Mouse (Mus musculus) heart, postnatal 10 days (tissue): Measurements from ENCODE around the gene Cxcl14. TPM values are rescaled to one million over a fixed set of nuclear protein-coding genes. Genes with fewer than 3 reads are reported as not detected.

Experiments used
- DNase-seq, 2 experiments: peaks; one replicate each; pipeline ENCODE4 v3.0.0; 2021
- intact Hi-C: fragments of 180-260 bp; cut with DNase I; formaldehyde crosslinking; loops from one replicate; pipeline ENCODE4 v1.15.1; 2025
- total RNA-seq, 2 experiments: library from RNA; stranded (reverse); gene quantifications; 2 replicates each; pipeline ENCODE4 v1.2.3; 2021

Cxcl14 gene
- total RNA-seq, 2 experiments from 2014 or later = 0.17 to 0.96 TPM

GRCm38 (mm10) chr13:56289998-56290397 lies 6.4 kb downstream of the Cxcl14 start:
- DNase-seq = no peak
- intact Hi-C loops = no loop called here

DNA sequence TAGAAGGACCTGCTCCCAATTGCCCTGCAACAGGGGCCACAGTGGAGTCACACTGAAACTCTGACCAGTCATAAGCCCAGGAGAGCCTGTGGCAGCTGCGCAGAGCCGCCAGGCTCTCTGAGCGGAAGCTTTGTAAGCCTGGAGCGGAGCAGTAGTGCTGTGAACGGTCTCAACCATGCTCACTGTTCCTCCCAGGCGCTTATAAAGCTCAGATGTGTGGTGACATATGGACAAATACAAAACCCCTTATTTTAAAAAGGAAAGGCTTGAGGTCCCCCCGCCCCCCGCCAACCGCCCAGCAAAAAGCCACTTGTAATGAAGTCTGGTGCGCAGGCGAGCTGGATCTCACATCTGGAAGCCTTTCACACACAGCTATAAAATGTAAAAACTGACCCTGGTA lies 7.1 kb downstream of the Cxcl14 start:
- no peak for DNase-seq
- intact Hi-C loops = no loop called here

- no peak for DNase-seq
- intact Hi-C loops = no loop called here
Observed at GRCm38 (mm10) chr13:56288601-56289000, 7.8 kb downstream of the Cxcl14 start.

DNA sequence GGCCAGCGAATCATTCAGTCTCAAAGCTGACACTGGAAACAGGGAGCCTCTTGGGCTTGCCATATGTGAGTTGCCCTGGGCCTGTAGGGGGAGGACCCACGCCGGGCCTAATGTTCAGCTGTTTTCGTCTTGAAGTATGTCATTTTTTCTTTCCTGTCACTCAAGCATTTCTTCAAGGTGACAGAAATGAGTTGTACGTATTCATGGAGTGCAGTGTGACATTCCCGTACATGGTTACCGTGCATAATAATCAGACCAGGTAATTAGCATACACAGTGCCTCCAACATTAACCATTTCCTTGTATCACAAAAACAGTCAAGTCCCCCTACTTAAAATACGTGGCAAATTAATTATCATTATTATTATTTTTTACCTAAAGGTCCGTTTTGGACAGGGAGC lies 9.3 kb downstream of the Cxcl14 start:
- intact Hi-C loops = no loop called here
- DNase-seq = no peak

GRCm38 (mm10) chr13:56283321-56283720 lies 13.0 kb downstream of the Cxcl14 start:
- intact Hi-C loops = no loop called here
- no peak for DNase-seq

DNA sequence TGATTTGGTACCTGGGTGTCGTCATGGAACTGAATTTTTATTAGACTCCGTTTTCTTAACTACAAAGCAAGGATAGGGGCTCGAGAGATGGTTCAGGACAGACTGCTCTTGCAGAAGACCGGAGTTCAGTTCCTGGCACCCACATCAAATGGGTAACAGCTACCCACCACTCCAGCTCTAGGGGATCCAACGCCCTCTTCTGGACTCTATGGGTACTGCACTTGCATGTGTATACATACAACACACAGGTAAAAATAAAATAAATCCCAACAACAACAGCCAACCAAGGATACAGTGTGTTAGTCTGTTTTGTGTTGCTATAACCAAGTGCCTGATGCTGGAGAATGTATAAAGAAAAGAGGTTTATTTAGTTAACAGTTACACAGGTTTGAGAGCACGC lies 16.0 kb downstream of the Cxcl14 start:
- intact Hi-C loops = no loop called here

DNA sequence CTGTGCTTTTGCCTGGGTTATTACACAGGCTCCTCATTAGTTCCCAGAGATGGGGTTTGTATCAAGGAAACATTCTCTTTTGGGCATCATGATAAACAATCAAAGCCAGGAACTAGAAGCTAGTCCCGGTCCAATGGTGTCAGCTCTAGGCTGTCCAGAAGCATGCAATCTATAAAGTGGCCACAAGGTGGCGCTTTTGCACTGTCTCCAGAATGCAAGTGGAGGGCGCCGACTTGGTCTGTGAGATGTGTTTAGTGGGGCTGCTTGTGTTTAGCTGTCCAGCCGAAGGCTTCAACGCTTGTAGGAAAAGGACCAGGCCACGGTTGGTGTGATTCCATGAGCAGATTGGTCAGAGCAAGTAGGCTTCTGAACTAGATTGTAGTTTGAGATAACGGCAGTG lies 16.9 kb downstream of the Cxcl14 start:
- DNase-seq = peak; percentile 79 to 89
- intact Hi-C loops = loop anchor here (1.0 kb wide), 2 partner anchors 143 to 150 kb away; no protein-coding TSS in a partner anchor

More for the DNA sequence above, 16.0 kb downstream of the Cxcl14 start:
- DNase-seq = no peak

- intact Hi-C loops = no loop called here
- DNase-seq = no peak
Observed at GRCm38 (mm10) chr13:56275171-56275570, 21.2 kb downstream of the Cxcl14 start.

- DNase-seq = no peak
- intact Hi-C loops = no loop called here
Observed at GRCm38 (mm10) chr13:56270124-56270523, 26.2 kb downstream of the Cxcl14 start.

DNA sequence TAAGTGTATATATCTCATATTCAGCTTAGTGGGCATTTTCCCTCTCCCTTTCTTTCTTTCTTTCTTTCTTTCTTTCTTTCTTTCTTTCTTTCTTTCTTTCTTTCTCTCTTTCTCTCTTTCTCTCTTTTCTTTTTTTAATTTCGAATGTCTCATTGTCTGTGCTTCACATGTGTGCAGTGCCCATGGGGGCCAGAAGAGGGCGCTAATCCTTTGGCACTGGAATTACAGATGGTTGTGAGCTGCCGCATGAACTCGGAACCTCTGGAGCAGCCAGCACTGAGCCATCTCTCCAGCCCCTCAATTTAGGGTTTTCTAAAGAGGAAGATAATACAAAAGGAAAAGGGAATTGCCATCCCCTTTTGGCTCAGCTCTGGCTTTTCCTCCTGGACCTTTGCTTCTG lies 29.0 kb downstream of the Cxcl14 start:
- DNase-seq = no peak

GRCm38 (mm10) chr13:56266435-56266834 lies 29.9 kb downstream of the Cxcl14 start:
- peak; percentile 35 to 56 for DNase-seq
- intact Hi-C loops = loop anchor here (1.0 kb wide), 1 partner anchor 69 kb away; no protein-coding TSS in a partner anchor

More for the DNA sequence above, 29.0 kb downstream of the Cxcl14 start:
- intact Hi-C loops = no loop called here

DNA sequence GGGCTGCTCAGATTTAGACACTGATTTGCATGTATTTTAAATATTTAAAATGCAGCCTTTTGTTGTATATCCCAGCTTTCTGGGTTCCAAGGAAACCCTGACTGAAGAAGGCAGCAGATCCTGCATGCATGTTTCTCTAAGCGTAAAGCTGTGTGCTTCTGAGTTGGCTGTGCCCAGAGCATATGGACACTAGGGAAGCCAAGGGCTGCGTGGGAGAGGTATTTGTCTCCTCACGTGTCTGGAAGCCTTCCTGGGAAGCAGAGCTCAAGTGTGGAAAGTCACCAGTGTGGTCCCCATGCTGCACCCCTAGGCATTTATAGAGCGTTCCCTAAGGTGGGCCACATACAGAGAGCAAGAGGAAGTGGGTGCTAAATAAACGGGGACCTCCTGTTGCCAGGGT lies 30.7 kb downstream of the Cxcl14 start:
- DNase-seq = no peak
- intact Hi-C loops = loop anchor here (1.0 kb wide), 1 partner anchor 68 kb away; no protein-coding TSS in a partner anchor

DNA sequence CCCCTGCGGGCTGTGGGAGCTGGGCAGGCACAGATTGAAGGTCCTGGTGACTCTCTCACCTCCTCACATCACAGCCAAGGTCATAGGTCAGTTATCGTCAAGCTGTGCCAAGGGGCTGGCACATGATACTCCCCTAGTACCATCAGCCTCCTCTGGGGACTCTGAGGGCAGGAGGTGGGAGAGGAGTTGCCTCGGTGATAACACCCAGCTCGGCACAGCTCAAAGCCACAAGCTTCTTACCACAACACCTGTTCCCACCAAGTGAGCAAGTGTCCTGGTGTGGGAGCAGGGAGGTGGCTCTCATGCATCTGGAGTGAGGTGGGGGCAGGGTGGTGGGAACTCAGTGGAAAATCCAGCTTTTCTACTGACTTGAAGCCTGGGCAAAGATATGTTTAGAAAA lies 34.1 kb downstream of the Cxcl14 start:
- intact Hi-C loops = no loop called here
- no peak for DNase-seq

DNA sequence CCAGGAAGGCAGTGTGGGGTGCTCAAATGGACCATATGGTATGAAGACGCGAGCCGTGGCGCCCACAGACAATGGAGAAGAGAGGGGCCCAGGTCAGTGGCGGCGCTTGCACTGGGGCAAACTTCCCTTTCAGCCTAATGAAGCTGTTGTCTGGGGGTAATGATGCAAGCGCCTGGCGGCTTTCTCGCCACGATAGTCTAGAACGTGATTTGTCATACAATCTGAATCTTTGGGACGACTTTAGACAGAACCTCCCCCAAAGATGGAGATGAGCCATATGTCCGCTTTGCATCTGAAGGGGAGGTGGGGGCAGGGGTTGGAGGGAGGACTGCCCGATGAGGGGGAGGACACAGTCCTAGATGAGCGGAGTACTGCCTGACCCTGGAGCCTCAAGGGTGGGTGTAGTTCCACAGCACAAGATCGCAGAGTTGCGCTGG lies 36.0 kb downstream of the Cxcl14 start:
- no peak for DNase-seq
- intact Hi-C loops = no loop called here

DNA sequence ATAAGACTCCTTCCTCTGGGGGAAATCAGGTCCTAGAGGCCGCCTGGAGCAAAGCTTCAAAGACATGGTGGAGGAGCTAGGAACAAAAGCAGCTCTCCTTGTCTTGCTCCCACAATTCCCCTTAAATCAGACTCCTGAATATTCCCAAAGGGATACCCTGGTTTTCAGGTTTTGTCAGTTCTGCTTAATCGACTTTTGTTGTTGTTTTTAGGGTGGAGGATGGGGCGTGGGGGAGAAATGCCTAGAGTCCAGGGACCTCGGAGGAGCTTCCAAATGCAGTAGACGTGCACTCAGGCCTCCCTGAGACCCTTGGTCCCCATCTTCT lies 36.5 kb downstream of the Cxcl14 start:
- intact Hi-C loops = no loop called here
- no peak for DNase-seq

- no peak for DNase-seq
- intact Hi-C loops = no loop called here
Observed at GRCm38 (mm10) chr13:56259021-56259925, 37.1 kb downstream of the Cxcl14 start.

DNA sequence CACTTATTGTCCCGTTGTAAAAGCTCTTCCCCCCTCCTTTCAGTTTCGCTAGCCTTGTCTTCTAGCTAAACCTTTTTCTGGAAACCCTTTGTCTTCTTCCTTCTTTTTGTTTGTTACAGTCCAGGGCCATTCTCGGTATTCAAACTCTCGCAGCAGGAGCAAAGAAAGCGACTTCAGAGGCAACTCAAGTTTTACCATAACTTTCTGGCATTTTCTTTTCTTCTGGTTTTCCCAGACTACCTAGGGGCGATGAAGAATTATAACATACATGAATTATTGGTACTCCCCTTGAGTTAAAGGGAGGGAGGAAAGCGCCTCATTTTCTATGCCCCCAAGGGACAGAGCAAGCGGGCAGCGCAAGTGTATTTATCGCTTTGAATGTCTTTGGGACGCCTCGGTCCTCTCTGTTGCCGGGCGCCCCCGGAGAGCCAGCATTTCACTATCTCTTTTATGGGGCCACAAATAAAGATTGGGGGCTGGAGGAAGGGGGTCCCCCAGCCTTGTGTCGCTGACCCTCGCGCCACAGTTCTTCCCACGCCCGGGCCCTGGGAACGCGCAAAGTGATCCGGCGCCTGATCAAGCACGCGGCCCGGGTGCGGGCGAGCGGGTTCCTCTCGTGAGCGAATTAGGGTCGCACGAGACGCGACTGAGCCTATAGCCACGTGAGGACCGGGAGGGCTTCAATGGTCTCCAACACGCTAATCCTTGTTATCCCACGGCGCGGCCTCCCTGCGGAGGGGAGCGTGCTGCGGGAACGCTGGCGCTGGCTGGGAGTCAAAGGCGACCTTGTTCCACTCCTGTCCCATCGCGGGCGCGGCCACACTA lies 37.9 kb downstream of the Cxcl14 start:
- peak in 1 of 2 experiments; percentile 6 for DNase-seq
- intact Hi-C loops = no loop called here

GRCm38 (mm10) chr13:56257469-56258153 lies 38.7 kb downstream of the Cxcl14 start:
- intact Hi-C loops = no loop called here
- DNase-seq = no peak

GRCm38 (mm10) chr13:56256716-56257299 lies 39.5 kb downstream of the Cxcl14 start:
- intact Hi-C loops = no loop called here
- DNase-seq = no peak

- intact Hi-C loops = no loop called here
- no peak for DNase-seq
Observed at GRCm38 (mm10) chr13:56253379-56253778, 43.0 kb downstream of the Cxcl14 start.

GRCm38 (mm10) chr13:56252783-56253182 lies 43.6 kb downstream of the Cxcl14 start:
- intact Hi-C loops = no loop called here

More at GRCm38 (mm10) chr13:56252783-56253182, 43.6 kb downstream of the Cxcl14 start:
- no peak for DNase-seq
